Mouse (Mus musculus): ENCODE measurements around the gene Trim11.

Trim11 gene

GRCm38 (mm10) chr11:58981541-58982447 is 3.9 kb downstream of the Trim11 start:
- peak; percentile 68 to 70 for DNase-seq

GRCm38 (mm10) chr11:58982471-58983097 is 4.7 kb downstream of the Trim11 start:
- DNase-seq: no peak

- no peak for DNase-seq
These were observed 5.9 kb downstream of the Trim11 start for GRCm38 (mm10) chr11:58983691-58984341.

- no peak for DNase-seq
These were observed 6.8 kb downstream of the Trim11 start for GRCm38 (mm10) chr11:58984657-58985056.

- no peak for DNase-seq
These were observed 7.5 kb downstream of the Trim11 start for GRCm38 (mm10) chr11:58985299-58985917.

GRCm38 (mm10) chr11:58989166-58989565 is 11.3 kb downstream of the Trim11 start:
- DNase-seq: no peak

- no peak for DNase-seq
These were observed 12.2 kb downstream of the Trim11 start for GRCm38 (mm10) chr11:58990141-58990540.

- no peak for DNase-seq
These were observed 12.9 kb downstream of the Trim11 start for GRCm38 (mm10) chr11:58990794-58991193.

- no peak for DNase-seq
These were observed 14.0 kb downstream of the Trim11 start for GRCm38 (mm10) chr11:58991911-58992310.

GRCm38 (mm10) chr11:58993091-58993670 is 15.3 kb downstream of the Trim11 start:
- no peak for DNase-seq

- peak; percentile 73 to 80 for DNase-seq
These were observed 16.5 kb downstream of the Trim11 start for GRCm38 (mm10) chr11:58994337-58994826.

GRCm38 (mm10) chr11:58995061-58995806 is 17.3 kb downstream of the Trim11 start:
- DNase-seq: no peak

GRCm38 (mm10) chr11:58995807-58996370 is 18.0 kb downstream of the Trim11 start:
- DNase-seq: no peak

GRCm38 (mm10) chr11:58997541-58997940 is 19.6 kb downstream of the Trim11 start:
- no peak for DNase-seq

GRCm38 (mm10) chr11:58999158-58999557 is 21.3 kb downstream of the Trim11 start:
- DNase-seq: peak in 1 of 2 experiments; percentile 48

GRCm38 (mm10) chr11:58999830-59000229 is 21.9 kb downstream of the Trim11 start:
- no peak for DNase-seq

GRCm38 (mm10) chr11:59000635-59001034 is 22.7 kb downstream of the Trim11 start:
- DNase-seq: no peak

GRCm38 (mm10) chr11:59002327-59003079 is 24.6 kb downstream of the Trim11 start:
- DNase-seq: no peak

GRCm38 (mm10) chr11:59015052-59015451 is 37.2 kb downstream of the Trim11 start:
- DNase-seq: no peak

GRCm38 (mm10) chr11:59026411-59026810 is 48.5 kb downstream of the Trim11 start:
- DNase-seq: no peak

GRCm38 (mm10) chr11:59029003-59029402 is 51.1 kb downstream of the Trim11 start:
- DNase-seq: no peak
